Mouse (Mus musculus) limb, embryonic 15.5 days (tissue): ENCODE results near the gene Calr4. TPM values are rescaled to one million over a fixed set of nuclear protein-coding genes. Genes with fewer than 3 reads are reported as not detected.
A peak's percentile ranks its signal among the peaks of the same experiment; 100 is the strongest.

Experiments
- ATAC-seq: fragments of 200-750 bp; cut with Nextera tagmentation; 2 replicates; pipeline ENCODE4 v1.8.0; 2017; ENCODE audit warnings: low read depth, moderate TSS enrichment; ENCODE audit not compliant: insufficient number of reproducible peaks, low FRiP score, low TSS enrichment
- H3K27ac ChIP-seq: fragments of 300-500 bp; sonication (generic); 2 replicates; pipeline ENCODE4 v1.5.1; 2015; ENCODE audit warnings: moderate library complexity, mild to moderate bottlenecking, inconsistent platforms
- H3K27me3 ChIP-seq: fragments of 300-500 bp; sonication (generic); 2 replicates; pipeline ENCODE4 v1.6.1; 2015; ENCODE audit warnings: inconsistent platforms
- H3K36me3 ChIP-seq: fragments of 300-500 bp; sonication (generic); 2 replicates; pipeline ENCODE4 v1.6.1; 2015; ENCODE audit warnings: inconsistent platforms
- H3K4me1 ChIP-seq: fragments of 300-500 bp; sonication (generic); 2 replicates; pipeline ENCODE4 v1.6.1; 2015; ENCODE audit warnings: inconsistent platforms
- H3K4me2 ChIP-seq: fragments of 300-500 bp; sonication (generic); 2 replicates; pipeline ENCODE4 v1.6.1; 2015; ENCODE audit warnings: mild to moderate bottlenecking, inconsistent platforms
- H3K4me3 ChIP-seq: fragments of 300-500 bp; sonication (generic); 2 replicates; pipeline ENCODE4 v1.5.1; 2015; ENCODE audit warnings: mild to moderate bottlenecking, inconsistent platforms
- H3K9ac ChIP-seq: fragments of 300-500 bp; sonication (generic); 2 replicates; pipeline ENCODE4 v1.6.1; 2015; ENCODE audit warnings: inconsistent platforms
- H3K9me3 ChIP-seq: fragments of 300-500 bp; sonication (generic); 2 replicates; pipeline ENCODE4 v1.6.1; 2016; ENCODE audit warnings: inconsistent platforms
- WGBS: fragments of 180-500 bp; shearing (Covaris S2); methylation state at CpG from one replicate; pipeline ENCODE4 v1.1.7; 2015; 5-methylcytosine and 5-hydroxymethylcytosine counted together
- polyA plus RNA-seq: library from polyadenylated mRNA; unstranded; fragments of >200 nt; fragmentation: Nextera tagmentation; extraction: Ambion mirVana; gene quantifications from 2 replicates; pipeline ENCODE4 v1.2.1, GENCODE M21; 2015

The Calr4 gene
- polyA plus RNA-seq, 1 experiment from 2014 or later, result 0.09 TPM

DNA sequence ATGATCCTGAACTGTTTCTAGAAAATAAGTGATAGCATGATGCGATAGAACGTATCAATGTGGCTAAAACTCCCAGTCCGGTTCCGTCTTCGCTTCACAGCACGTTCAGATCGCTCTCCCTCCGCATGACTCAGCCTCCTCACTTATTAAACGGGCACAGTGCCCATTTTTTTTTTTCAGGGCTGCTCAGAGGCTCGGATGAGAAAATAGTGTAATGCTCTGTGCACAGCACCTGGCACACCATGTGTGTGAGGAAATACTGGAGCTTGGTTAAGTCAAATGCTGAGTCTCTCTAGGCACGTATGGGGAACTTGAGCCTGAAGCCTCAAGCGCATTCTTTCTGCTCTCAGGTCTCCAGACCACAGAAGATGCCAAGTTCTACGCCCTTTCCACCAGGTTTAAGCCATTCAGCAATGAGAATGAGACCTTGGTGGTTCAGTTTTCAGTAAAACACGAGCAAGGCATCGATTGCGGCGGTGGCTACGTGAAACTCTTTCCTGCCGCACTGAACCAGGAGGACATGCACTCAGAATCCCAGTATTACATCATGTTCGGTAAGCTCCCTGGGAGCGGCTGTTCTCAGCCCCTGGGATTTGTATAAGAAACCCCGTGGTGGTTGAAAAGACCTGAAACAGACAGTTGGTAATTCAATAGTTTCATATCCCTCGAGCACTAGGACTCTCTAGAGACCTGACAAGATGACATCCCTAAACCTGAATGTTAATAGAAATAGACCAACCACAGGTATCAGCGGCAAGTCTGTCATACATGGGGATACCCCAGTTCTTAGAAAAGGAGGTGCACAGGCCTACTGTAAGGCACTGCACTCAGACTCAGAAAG, 4.4 kb downstream of the Calr4 start:
- H3K27ac ChIP-seq, result no peak overlapping the region
- peak; percentile 42; the same call in 1 of the 2 replicates for ATAC-seq
- WGBS, result 60% methylated on average over 24 of the region's 24 CpGs

DNA sequence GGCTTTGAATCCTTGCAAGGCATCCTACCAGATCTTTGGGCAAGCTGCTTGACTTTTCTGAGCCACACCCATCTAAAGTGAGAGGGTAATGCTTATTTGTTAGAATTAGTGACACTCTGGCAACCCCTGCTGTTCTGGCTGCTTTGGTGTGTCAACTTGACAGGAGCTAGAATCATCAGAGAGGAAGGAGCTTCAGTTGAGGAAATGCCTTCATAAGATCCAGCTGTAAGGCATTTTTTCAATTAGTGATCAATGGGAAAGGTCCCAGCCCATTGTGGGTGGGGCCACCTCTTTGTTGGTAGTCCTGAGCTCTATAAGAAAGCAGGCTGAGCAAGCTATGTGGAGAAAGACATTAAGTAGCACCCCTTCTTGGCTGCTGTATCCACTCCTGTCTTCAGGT, 6.9 kb downstream of the Calr4 start:
- Histone ChIP-seq H3K4me3 (no peak overlapping the region), H3K27ac (peak overlapping the region; percentile 17; the same call in 1 of the 2 replicates), H3K9ac (no peak overlapping the region), H3K4me1 (peaks cover 12% of the 10 kb centered on the region; the same call in 1 of the 2 replicates), H3K4me2 (no peak overlapping the region), H3K27me3 (no peaks in the 10 kb centered on the region), H3K36me3 (no peaks in the 10 kb centered on the region), H3K9me3 (no peaks in the 10 kb centered on the region)
- no peak for ATAC-seq

More for the DNA sequence above, 4.4 kb downstream of the Calr4 start:
- no peak overlapping the region for H3K4me2 ChIP-seq
- H3K4me3 ChIP-seq, result no peak overlapping the region
- H3K36me3 ChIP-seq, result no peaks in the 10 kb centered on the region
- H3K27me3 ChIP-seq, result no peaks in the 10 kb centered on the region
- no peaks in the 10 kb centered on the region for H3K9me3 ChIP-seq
- H3K4me1 ChIP-seq, result peaks cover 12% of the 10 kb centered on the region; the same call in 1 of the 2 replicates
- H3K9ac ChIP-seq, result no peak overlapping the region

DNA sequence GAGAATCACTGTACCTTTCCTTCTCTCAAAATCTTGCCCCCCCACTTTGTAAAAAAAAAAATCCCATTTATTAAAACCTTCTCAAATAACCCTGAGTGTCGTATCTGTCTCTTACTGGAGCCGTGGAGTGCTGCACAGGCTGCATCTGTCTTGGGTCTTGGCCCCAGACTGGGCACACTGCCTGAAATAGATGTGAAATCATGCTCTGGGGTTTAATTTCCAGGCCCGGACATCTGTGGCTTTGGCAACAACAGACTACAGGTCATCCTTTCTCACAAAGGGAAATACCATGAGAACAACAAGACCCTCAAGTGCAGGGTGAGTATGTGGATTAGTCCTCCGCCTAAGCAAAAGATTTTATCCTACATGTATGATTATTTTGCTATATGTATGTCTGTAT, 7.6 kb downstream of the Calr4 start:
- Histone ChIP-seq H3K4me1 (peaks cover 12% of the 10 kb centered on the region; the same call in 1 of the 2 replicates), H3K4me2 (no peak overlapping the region), H3K9ac (no peak overlapping the region), H3K9me3 (no peaks in the 10 kb centered on the region), H3K27ac (peak overlapping the region; percentile 34), H3K36me3 (no peaks in the 10 kb centered on the region), H3K27me3 (no peaks in the 10 kb centered on the region), H3K4me3 (no peak overlapping the region)
- no peak for ATAC-seq
- WGBS, result 37% methylated on average over 4 of the region's 4 CpGs

DNA sequence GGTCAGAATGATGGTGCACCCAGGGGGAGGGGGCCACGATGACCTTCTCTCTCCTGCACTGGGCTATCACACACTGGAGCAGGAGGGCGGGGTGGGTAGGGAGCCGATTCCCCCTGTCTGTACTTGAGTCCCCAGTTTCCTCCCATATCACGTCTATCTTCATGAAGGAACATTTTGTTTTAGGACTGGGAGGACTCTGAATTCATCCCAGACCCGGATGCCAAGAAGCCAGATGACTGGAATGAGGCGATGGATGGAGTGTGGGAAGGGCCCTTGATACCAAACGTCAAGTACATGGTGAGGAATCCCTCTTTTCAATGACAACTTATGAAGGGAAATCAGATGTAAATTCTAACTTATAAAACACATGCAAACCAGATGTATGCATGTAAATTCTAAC, 10.2 kb downstream of the Calr4 start:
- no peak for ATAC-seq

DNA sequence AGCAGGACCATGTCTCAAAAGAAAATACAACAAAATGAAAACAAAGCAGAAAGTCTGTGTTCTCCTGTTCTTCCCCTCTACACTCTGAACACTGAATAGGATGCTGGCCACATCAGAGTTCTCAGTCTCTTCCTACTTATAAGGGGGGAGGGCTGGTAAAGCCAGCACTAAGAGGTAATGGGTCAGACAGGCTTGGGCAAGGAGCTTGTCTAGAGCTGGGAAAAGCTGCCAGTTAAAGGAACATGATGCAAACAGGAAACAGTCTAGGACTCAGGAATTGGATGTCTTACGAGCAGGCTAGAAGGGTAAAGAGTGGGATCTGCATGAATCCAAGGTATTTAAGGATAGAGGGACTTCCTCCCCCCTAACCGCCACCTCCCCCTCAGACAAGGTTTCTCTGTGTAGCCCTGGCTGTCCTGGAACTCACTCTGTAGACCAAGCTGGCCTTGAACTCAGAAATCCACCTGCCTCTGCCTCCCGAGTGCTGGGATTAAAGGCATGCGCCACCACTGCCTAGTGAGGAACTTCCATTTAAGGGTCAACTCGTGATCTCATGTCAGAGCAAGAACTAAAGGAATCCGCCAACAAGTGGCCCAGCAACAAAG, 10.8 kb downstream of the Calr4 start:
- Histone ChIP-seq H3K4me3 (no peak overlapping the region), H3K27me3 (no peaks in the 10 kb centered on the region), H3K9me3 (no peaks in the 10 kb centered on the region), H3K4me1 (peaks cover 12% of the 10 kb centered on the region; the same call in 1 of the 2 replicates), H3K4me2 (no peak overlapping the region), H3K27ac (no peak overlapping the region), H3K36me3 (no peaks in the 10 kb centered on the region), H3K9ac (no peak overlapping the region)
- WGBS, result 79% methylated on average over 6 of the region's 6 CpGs
- ATAC-seq, result no peak

More for the DNA sequence above, 10.2 kb downstream of the Calr4 start:
- H3K4me2 ChIP-seq, result no peak overlapping the region
- no peaks in the 10 kb centered on the region for H3K27me3 ChIP-seq
- peaks cover 12% of the 10 kb centered on the region; the same call in 1 of the 2 replicates for H3K4me1 ChIP-seq
- no peak overlapping the region for H3K4me3 ChIP-seq
- WGBS, result 73% methylated on average over 7 of the region's 7 CpGs
- no peaks in the 10 kb centered on the region for H3K36me3 ChIP-seq
- no peak overlapping the region for H3K9ac ChIP-seq
- no peaks in the 10 kb centered on the region for H3K9me3 ChIP-seq
- H3K27ac ChIP-seq, result no peak overlapping the region

DNA sequence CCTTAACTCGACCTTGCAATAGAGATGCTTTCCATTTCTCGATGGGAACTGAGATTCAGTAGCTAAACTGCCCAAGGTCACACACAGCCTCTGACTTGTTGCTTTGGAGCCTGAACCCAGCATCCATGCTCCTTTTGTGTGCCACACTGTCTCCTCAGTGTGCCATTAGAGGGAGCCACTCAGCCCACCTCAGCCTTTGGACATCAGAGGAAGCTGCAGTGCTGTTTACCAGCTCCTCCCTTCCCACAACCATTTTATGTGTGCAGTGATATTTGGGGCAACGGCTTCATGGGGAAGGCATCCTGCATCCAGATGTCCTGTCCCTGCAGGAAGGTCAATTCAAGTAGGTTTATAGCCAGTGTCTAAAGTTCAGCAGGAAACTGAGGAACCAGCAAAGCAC, 17.3 kb downstream of the Calr4 start:
- H3K9me3 ChIP-seq, result no peaks in the 10 kb centered on the region
- no peak overlapping the region for H3K4me2 ChIP-seq
- no peaks in the 10 kb centered on the region for H3K4me1 ChIP-seq
- no peaks in the 10 kb centered on the region for H3K36me3 ChIP-seq
- H3K27me3 ChIP-seq, result no peaks in the 10 kb centered on the region
- H3K27ac ChIP-seq, result no peak overlapping the region
- no peak overlapping the region for H3K4me3 ChIP-seq
- no peak overlapping the region for H3K9ac ChIP-seq
- ATAC-seq, result no peak
- 36% methylated on average over 3 of the region's 3 CpGs for WGBS

DNA sequence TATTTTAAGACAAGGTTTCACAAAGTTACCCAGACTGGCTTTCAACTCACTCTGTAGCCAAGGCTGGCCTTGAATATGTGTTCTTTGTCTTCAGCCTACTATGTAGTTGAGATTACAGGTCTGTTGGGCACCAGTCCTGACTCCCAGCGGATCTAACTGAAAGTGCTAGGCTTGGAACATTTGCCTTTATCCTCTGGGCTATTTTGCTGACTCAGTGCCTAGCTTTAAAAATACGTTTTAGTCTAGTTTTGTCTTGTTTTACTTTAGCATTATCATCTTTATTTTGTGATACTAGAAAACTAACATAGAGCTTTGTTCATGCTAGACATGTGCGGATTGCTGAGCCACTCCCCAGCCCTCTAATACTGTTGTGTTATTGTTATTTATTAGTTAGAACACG, 17.9 kb downstream of the Calr4 start:
- Histone ChIP-seq H3K4me1 (no peaks in the 10 kb centered on the region), H3K27ac (no peak overlapping the region), H3K27me3 (no peaks in the 10 kb centered on the region), H3K36me3 (no peaks in the 10 kb centered on the region), H3K4me2 (no peak overlapping the region), H3K9ac (no peak overlapping the region), H3K9me3 (no peaks in the 10 kb centered on the region), H3K4me3 (no peak overlapping the region)
- ATAC-seq, result no peak
- WGBS, result 74% methylated on average over 4 of the region's 4 CpGs

DNA sequence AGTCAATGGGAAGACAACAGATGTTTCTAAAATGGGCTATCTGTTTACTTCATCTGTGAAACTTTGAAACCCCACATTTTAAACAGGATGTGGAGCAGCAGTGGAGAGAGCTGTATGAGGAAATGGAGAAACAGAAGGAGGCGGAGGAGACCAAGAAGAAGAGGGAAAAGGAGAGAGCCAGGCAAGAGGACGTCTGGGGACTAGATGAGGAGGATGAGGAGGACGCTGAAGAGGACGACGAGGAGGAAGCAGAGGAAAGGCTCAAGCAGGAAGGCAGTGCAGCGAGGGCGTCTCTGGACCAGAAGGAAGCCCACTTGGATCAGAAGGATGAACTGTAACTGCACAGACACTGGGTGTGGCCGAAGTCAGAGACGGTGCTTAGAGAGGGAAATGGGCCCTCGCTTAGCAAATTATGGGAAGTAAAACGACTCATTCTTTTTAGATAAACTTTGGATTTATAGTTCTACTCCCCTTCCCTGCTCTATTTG, 19.4 kb downstream of the Calr4 start:
- Histone ChIP-seq H3K4me3 (no peak overlapping the region), H3K36me3 (no peaks in the 10 kb centered on the region), H3K9ac (no peak overlapping the region), H3K4me1 (no peaks in the 10 kb centered on the region), H3K27ac (no peak overlapping the region), H3K9me3 (no peaks in the 10 kb centered on the region), H3K27me3 (no peaks in the 10 kb centered on the region), H3K4me2 (no peak overlapping the region)
- ATAC-seq, result no peak
- 69% methylated on average over 11 of the region's 11 CpGs for WGBS

DNA sequence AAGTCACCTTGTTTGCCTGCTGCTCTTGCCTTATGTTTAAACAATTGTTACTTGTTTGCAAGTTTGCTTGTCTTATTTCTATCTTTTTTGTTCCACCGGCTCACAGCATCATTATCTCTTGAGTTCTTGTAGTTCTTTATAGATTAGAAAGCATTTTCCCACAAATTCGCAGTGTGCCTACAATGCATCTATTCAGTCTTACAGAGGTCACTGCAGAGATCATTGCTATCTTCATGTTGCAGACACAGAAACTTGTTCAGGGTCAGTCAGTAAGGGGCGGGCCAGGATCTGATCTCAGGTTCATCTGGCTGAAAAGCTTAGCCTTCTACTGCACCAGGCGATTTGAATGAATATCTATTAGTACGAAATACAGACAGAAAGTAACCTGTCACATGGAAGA, 20.2 kb downstream of the Calr4 start:
- no peaks in the 10 kb centered on the region for H3K36me3 ChIP-seq
- no peak overlapping the region for H3K9ac ChIP-seq
- 90% methylated on average over 5 of the region's 5 CpGs for WGBS
- H3K9me3 ChIP-seq, result no peaks in the 10 kb centered on the region
- no peak overlapping the region for H3K27ac ChIP-seq
- no peaks in the 10 kb centered on the region for H3K27me3 ChIP-seq
- no peaks in the 10 kb centered on the region for H3K4me1 ChIP-seq
- no peak overlapping the region for H3K4me3 ChIP-seq
- H3K4me2 ChIP-seq, result no peak overlapping the region
- no peak for ATAC-seq

DNA sequence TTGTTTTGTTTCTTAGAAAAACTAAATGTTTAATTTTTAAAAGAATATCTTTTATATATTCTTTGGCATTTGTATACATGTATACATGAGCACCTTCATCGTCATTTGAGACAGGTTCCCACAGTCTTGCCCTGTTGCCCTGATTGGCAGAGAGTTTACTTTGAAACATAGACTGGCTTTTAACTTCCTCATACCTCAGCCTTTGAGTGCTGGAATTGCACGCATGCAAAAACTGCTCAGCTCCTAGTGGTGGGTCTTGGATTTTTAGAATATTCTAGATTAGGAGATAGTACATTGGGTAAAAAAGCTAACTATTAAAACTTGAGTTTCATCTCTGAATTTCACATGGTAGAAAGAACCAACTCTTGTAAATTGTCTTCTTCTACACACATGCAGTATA, 21.0 kb downstream of the Calr4 start:
- Histone ChIP-seq H3K4me2 (no peak overlapping the region), H3K4me3 (no peak overlapping the region), H3K4me1 (no peaks in the 10 kb centered on the region), H3K27ac (no peak overlapping the region), H3K9me3 (no peaks in the 10 kb centered on the region), H3K27me3 (no peaks in the 10 kb centered on the region), H3K9ac (no peak overlapping the region), H3K36me3 (no peaks in the 10 kb centered on the region)
- ATAC-seq, result no peak
- 63% methylated on average over 2 of the region's 2 CpGs for WGBS

DNA sequence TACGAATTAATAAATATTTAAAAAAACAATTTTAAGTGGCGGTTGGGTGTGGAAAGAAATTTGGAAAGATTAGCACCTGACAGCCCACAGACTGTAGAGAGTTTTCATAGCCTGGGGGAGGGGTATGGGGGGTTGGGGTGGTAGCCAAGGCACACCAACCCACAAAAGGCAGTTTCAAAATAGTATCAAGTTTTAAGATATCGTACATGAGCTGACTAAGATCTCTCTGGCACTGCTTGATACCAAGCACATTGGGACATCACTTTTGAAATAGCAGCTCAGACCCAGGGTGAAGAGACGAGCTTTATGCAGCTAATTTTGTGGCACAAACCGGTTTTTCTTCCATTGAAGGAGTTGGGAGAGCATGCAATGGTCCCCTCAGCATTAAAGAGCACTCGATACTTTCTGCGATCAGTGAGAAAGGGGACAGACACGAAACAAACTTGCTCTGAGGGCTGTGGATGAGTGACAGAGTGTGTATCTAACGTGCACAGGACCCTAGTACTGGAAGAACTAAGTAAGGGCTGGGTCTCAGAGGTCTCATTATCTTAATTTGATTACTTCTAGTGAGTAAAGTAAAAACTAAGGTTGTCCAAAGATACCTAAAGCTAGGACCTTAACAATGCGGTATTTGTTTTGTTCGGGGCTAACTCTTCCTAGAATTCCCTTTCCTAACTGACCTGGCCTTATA, 21.6 kb downstream of the Calr4 start:
- Histone ChIP-seq H3K27ac (no peak overlapping the region), H3K4me3 (no peak overlapping the region), H3K27me3 (no peaks in the 10 kb centered on the region), H3K4me2 (no peak overlapping the region), H3K36me3 (no peaks in the 10 kb centered on the region), H3K4me1 (no peaks in the 10 kb centered on the region), H3K9me3 (no peaks in the 10 kb centered on the region), H3K9ac (no peak overlapping the region)
- no peak for ATAC-seq
- WGBS, result 74% methylated on average over 11 of the region's 11 CpGs

DNA sequence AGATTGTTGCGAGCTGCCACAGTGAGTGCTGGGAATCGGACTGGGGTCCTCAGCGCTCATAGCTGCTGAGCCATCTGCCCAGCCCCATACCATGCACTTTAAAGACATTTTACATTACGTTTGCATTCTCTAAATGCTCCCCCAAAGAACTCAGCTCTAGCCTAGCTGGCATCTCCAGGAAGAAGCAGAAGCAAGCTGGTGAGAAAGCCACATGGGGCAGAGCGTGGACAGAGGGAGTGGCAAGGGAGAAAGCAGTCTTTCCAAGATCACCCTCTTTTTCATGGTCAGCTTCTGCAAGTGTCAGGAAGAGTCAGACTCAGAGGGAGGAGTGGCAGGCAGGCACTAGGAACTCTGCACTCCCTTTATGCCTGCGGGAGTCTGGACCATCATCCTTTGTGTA, 22.5 kb downstream of the Calr4 start:
- H3K9ac ChIP-seq, result no peak overlapping the region
- H3K36me3 ChIP-seq, result no peaks in the 10 kb centered on the region
- H3K4me2 ChIP-seq, result no peak overlapping the region
- no peaks in the 10 kb centered on the region for H3K27me3 ChIP-seq
- H3K27ac ChIP-seq, result no peak overlapping the region
- no peaks in the 10 kb centered on the region for H3K4me1 ChIP-seq
- no peak overlapping the region for H3K4me3 ChIP-seq
- H3K9me3 ChIP-seq, result no peaks in the 10 kb centered on the region
- WGBS, result 88% methylated on average over 6 of the region's 6 CpGs
- no peak for ATAC-seq
